Mouse (Mus musculus) liver, embryonic 14.5 days (tissue): ENCODE measurements around the gene Dcakd. TPM values are rescaled to one million over a fixed set of nuclear protein-coding genes. Genes with fewer than 3 reads are reported as not detected.

Experiments
- ATAC-seq: fragments of 200-750 bp; cut with Nextera tagmentation; 2 replicates; pipeline ENCODE4 v1.8.0; 2017; ENCODE audit warnings: moderate number of reproducible peaks, mild to moderate bottlenecking, moderate library complexity; ENCODE audit not compliant: insufficient read depth
- DNase-seq, 3 experiments: peaks; one replicate each; pipeline ENCODE4 v3.0.0-alpha.2; 2012 to 2013; ENCODE audit warnings: low read depth in 3 of 3, low spot score in 3 of 3
- H3K27ac ChIP-seq: fragments of 300-500 bp; sonication (generic); 2 replicates; pipeline ENCODE4 v1.5.1; 2014; ENCODE audit warnings: moderate library complexity, mild to moderate bottlenecking, control low read depth, inconsistent platforms
- H3K27me3 ChIP-seq: fragments of 300-500 bp; sonication (generic); 2 replicates; pipeline ENCODE4 v1.6.1; 2014; ENCODE audit warnings: mild to moderate bottlenecking, low read length, moderate library complexity; ENCODE audit not compliant: control insufficient read depth, insufficient read depth
- H3K36me3 ChIP-seq: fragments of 300-500 bp; sonication (generic); replicated peaks from 2 replicates; pipeline ENCODE4 v1.6.1; 2014; ENCODE audit warnings: low read depth; ENCODE audit not compliant: control insufficient read depth, insufficient read depth
- H3K4me1 ChIP-seq, 2 experiments: fragments of 200-500 bp in 1 of 2; fragments of 300-500 bp in 1 of 2; sonication (generic) in 1 of 2; replicated peaks; 2 replicates each; pipeline ENCODE4 v1.6.1; 2012 to 2014; ENCODE audit warnings: antibody characterized with exemption in 1 of 2, inconsistent platforms in 1 of 2, low read length in 1 of 2; ENCODE audit not compliant: control insufficient read depth in 2 of 2, insufficient read depth in 2 of 2
- H3K4me2 ChIP-seq: fragments of 300-500 bp; sonication (generic); 2 replicates; pipeline ENCODE4 v1.6.1; 2014; ENCODE audit warnings: low read depth, mild to moderate bottlenecking, control low read depth, moderate library complexity
- H3K4me3 ChIP-seq, 2 experiments: fragments of 200-500 bp in 1 of 2; fragments of 300-500 bp in 1 of 2; sonication (generic) in 1 of 2; 2 replicates each; pipeline ENCODE4 v1.5.1; 2012 to 2014; ENCODE audit warnings: low read depth in 2 of 2, low read length in 2 of 2, mild to moderate bottlenecking in 2 of 2, control low read depth in 1 of 2, inconsistent platforms in 1 of 2, moderate library complexity in 1 of 2; ENCODE audit not compliant: insufficient read depth in 1 of 2
- H3K9ac ChIP-seq: fragments of 300-500 bp; sonication (generic); replicated peaks from 2 replicates; pipeline ENCODE4 v1.6.1; 2014; ENCODE audit warnings: mild to moderate bottlenecking, control low read depth, moderate library complexity
- H3K9me3 ChIP-seq: fragments of 300-500 bp; sonication (generic); 2 replicates; pipeline ENCODE4 v1.6.1; 2016; ENCODE audit warnings: low read length, mixed read lengths; ENCODE audit not compliant: control insufficient read depth
- CTCF ChIP-seq: IDR thresholded peaks from 2 replicates; pipeline ENCODE4 v1.5.1; 2016; ENCODE audit warnings: antibody characterized with exemption, low read depth, control low read depth
- EP300 ChIP-seq: IDR thresholded peaks from 2 replicates; pipeline ENCODE4 v1.6.1; 2016; ENCODE audit warnings: antibody characterized with exemption, low read depth
- WGBS: fragments of 180-500 bp; shearing (Covaris S2); extraction: QIAGEN DNeasy Blood & Tissue Kit; methylation state at CpG from one replicate; pipeline ENCODE4 v1.1.7; 2014; ENCODE audit not compliant: insufficient replicate concordance; 5-methylcytosine and 5-hydroxymethylcytosine counted together
- polyA plus RNA-seq, 2 experiments: library from polyadenylated mRNA; depleted of rRNA in 1 of 2; stranded (reverse) in 1 of 2; unstranded in 1 of 2; fragments of >200 nt; fragmentation: Nextera tagmentation in 1 of 2; extraction: Ambion mirVana in 1 of 2; gene quantifications; 2 replicates each; pipeline versions ENCODE4 v1.2.1 to v1.2.3; 2012 to 2014

Dcakd gene
- polyA plus RNA-seq, 2 experiments: 25.1 to 25.7 TPM

DNA sequence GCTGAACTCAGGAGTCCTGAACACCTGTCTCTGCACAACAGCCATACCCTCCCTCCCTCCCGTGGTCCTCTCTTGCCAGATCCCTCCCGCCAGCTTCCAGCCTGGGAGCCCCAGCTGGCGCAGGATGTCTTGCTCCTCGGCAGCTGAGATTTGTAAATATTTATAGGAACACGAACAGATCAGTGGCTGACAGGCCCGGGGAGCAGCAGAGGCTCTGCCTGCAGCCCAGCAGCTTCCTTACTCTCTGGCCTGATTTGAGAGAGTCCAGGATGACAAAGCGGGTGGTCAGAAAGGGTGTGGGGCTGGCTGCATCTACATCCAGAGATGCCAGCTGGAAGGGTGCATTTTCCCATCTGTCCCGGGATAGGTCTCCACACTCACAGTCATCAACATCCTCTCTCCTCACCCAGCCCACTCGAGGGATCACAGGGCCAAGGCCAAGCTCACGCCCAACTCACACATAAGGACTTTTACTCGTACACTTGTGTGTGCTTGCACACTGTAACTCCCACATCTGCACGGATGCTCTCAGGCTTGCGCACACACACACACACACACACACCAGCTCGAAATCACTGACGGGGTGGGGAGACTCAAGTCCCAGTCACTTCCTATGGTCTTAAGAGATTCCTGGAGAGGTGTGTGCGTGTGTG is 71.0 kb downstream of the Dcakd start:
- Histone ChIP-seq H3K4me2 (no peak overlapping the region), H3K27me3 (peaks cover 5% of the 10 kb centered on the region), H3K4me3 (no peak overlapping the region), H3K9me3 (no peaks in the 10 kb centered on the region), H3K4me1 (no peaks in the 10 kb centered on the region), H3K36me3 (no peaks in the 10 kb centered on the region), H3K9ac (no peak overlapping the region), H3K27ac (no peak overlapping the region)
- 39% methylated on average over 16 of the region's 16 CpGs for WGBS
- TF ChIP-seq EP300 (no peak), CTCF (no peak)
- no peak for DNase-seq
- ATAC-seq: no peak

DNA sequence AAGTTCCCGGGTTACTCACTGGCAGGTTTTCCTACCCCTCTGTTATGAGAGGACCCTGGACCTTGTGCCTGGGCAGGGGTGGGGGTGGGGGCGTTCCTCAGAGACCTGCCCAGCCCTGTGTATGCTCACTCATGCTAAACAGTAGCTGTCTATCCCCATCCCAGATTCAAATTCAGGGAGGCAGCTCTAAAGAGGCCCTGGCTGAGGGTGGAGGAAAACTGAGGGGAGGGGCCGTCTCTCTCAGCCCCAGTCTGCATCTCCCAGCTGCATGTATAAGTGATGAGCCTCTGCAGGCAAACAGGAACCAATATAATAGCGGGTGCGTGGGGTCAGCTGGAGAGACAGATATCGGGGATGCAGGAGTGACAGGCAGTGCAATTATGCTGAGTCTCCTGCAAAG is 75.2 kb downstream of the Dcakd start:
- 36% methylated on average over 6 of the region's 6 CpGs for WGBS
- H3K36me3 ChIP-seq: no peaks in the 10 kb centered on the region
- ATAC-seq (no peak), DNase-seq (no peak)
- no peaks in the 10 kb centered on the region for H3K9me3 ChIP-seq
- TF ChIP-seq CTCF (no peak), EP300 (no peak)
- peaks cover 45% of the 10 kb centered on the region for H3K27me3 ChIP-seq
- H3K9ac ChIP-seq: no peak overlapping the region
- no peak overlapping the region for H3K4me3 ChIP-seq
- H3K4me2 ChIP-seq: no peak overlapping the region
- H3K27ac ChIP-seq: no peak overlapping the region
- no peaks in the 10 kb centered on the region for H3K4me1 ChIP-seq

DNA sequence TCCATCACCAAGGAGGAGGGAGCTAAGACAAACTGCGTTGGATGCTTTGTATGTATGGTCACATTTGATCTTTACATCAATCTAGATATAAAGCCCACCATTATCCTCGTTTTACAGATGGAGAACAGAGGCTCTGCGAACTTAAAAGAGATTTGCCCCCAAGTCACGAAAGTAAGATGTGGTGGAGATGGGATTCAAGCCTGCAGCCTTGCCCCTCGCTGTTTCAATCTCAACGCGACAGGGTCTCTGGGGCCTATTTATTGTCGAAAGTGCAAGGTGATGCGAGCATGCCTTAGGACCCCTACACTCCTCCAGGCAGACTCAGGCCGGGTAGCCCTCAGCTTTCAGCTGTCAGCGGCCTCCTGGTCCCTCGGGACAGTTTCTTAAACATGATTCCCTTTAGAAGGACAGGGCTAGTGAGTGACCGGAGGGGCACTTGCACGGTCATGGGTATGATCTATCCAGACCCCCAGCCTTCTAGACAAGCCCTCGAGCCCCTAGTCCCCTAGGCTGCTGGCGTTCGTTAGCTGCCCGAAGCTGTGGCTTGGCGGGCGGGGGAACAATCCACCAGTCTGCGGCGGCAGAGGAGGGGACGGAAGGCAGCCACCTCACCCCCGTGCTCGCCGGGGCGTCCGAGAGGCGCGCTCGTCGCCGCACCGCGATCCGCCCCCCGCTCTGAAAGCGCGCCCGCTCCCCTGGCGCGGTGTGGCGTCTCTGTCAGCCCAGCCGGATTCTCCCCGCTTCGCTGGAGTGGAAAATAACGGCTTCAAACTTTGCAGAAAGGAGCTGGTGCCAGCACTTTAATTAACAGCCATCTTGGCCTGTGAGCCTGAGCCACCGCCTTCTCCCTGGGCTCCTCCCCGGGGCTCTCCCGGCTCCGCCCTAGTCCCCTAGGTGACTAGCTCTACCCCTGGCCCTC is 79.8 kb downstream of the Dcakd start:
- no peaks in the 10 kb centered on the region for H3K9me3 ChIP-seq
- H3K9ac ChIP-seq: no peak overlapping the region
- ATAC-seq (no peak), DNase-seq (no peak)
- H3K4me2 ChIP-seq: peak overlapping the region; percentile 63
- no peak overlapping the region for H3K27ac ChIP-seq
- TF ChIP-seq EP300: no peak
- TF ChIP-seq CTCF: no peak
- peak overlapping the region; percentile 13 to 47; a peak in 3 of 4 replicates for H3K4me3 ChIP-seq
- peaks cover 0 to 2% of the 10 kb centered on the region in 2 experiments; a peak in 1 of 4 replicates for H3K4me1 ChIP-seq
- peaks cover 91% of the 10 kb centered on the region for H3K27me3 ChIP-seq
- H3K36me3 ChIP-seq: no peaks in the 10 kb centered on the region
- 2% methylated on average over 51 of the region's 51 CpGs for WGBS

DNA sequence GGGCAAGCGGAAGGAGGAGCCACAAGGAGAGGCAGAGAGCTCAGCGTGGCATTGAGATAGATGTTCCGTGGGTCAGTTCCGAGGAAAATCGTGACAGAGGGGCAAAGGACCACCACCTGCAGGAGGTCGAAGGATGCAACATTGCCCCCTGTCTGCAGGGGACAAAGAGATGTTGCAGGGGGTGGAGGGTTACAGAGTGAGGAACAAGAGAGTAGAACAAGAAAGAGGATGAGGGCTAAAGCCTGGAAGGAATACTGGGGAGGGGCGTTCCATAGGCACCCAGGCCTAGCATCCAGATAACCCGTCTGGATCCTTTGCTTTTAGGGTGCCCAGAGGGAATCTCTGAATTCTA is 81.2 kb downstream of the Dcakd start:
- no peak for ATAC-seq
- WGBS: 4% methylated on average over 8 of the region's 8 CpGs

More for the DNA sequence above, 81.2 kb downstream of the Dcakd start:
- Histone ChIP-seq H3K9ac (no peak overlapping the region), H3K36me3 (no peaks in the 10 kb centered on the region), H3K9me3 (no peaks in the 10 kb centered on the region), H3K4me3 (peak overlapping the region in 1 of 2 experiments; percentile 34; a peak in 2 of 4 replicates), H3K27ac (no peak overlapping the region), H3K27me3 (peaks cover 96% of the 10 kb centered on the region), H3K4me2 (peak overlapping the region; percentile 44), H3K4me1 (peaks cover 0 to 2% of the 10 kb centered on the region in 2 experiments; a peak in 1 of 4 replicates)
- TF ChIP-seq CTCF (peak; percentile 27; the same call in 1 of the 2 replicates), EP300 (no peak)
- DNase-seq: no peak
